Mouse (Mus musculus) bone marrow, adult 2 months (tissue): ENCODE data around the gene Gm10842. TPM values are rescaled to one million over a fixed set of nuclear protein-coding genes. Genes with fewer than 3 reads are reported as not detected.
"Not testable (repeated sequence)": the region's sequence is repeated elsewhere in the genome, so short reads cannot be mapped to it uniquely, and the experiment has no call there.

Experiments
- H3K27ac ChIP-seq: fragments of 200-500 bp; 2 replicates; pipeline ENCODE4 v1.5.1; 2012; ENCODE audit warnings: low read depth, mild to moderate bottlenecking, control low read depth, inconsistent platforms, low read length; ENCODE audit not compliant: control insufficient read depth, poor library complexity, insufficient read depth
- H3K4me1 ChIP-seq: fragments of 200-500 bp; 2 replicates; pipeline ENCODE4 v1.6.1; 2011; ENCODE audit warnings: low read length; ENCODE audit not compliant: control insufficient read depth, insufficient read depth
- H3K4me3 ChIP-seq: fragments of 200-500 bp; replicated peaks from 2 replicates; pipeline ENCODE3; 2011; ENCODE audit warnings: mild to moderate bottlenecking, low read depth, low read length, control low read depth; ENCODE audit not compliant: control insufficient read depth
- CTCF ChIP-seq: fragments of 200-500 bp; IDR thresholded peaks from 2 replicates; pipeline ENCODE4 v1.5.1; 2011; ENCODE audit warnings: low read length, control low read depth; ENCODE audit not compliant: control insufficient read depth, insufficient read depth
- POLR2A ChIP-seq: fragments of 200-500 bp; IDR thresholded peaks from 2 replicates; pipeline ENCODE4 v1.6.1; 2011; ENCODE audit warnings: low read depth, mild to moderate bottlenecking, control low read depth, low read length, borderline replicate concordance; ENCODE audit not compliant: control insufficient read depth
- WGBS: fragments of 180-500 bp; shearing (Covaris S2); methylation state at CpG from one replicate; pipeline ENCODE4 v1.1.7; 2018; 5-methylcytosine and 5-hydroxymethylcytosine counted together
- polyA plus RNA-seq: library from polyadenylated mRNA; stranded (reverse); fragments of >200 nt; gene quantifications from 2 replicates; pipeline ENCODE4 v1.2.4, GENCODE M21; 2011; ENCODE audit warnings: low replicate concordance; ENCODE audit not compliant: missing spikeins, insufficient read depth, insufficient read length

Gene Gm10842
- not detected in 2 replicates for polyA plus RNA-seq

GRCm38 (mm10) chr11:105146593-105146992 lies at the start of gene Gm10842:
Gene Gm10842, plus strand, starts transcription at chr11:105146893.
- 86% methylated on average over 3 of the region's 3 CpGs for WGBS
- no peak within 1 kb of the TSS for H3K4me3 ChIP-seq
- no peaks in the 10 kb centered on the region; the same call in 1 of the 2 replicates for H3K4me1 ChIP-seq
- H3K27ac ChIP-seq: no peak within 1 kb of the TSS
- TF ChIP-seq POLR2A: no peak
- TF ChIP-seq CTCF: no peak

GRCm38 (mm10) chr11:105112448-105112847 lies 34.2 kb upstream of the Gm10842 start:
- not testable (repeated sequence) for H3K4me1 ChIP-seq, H3K27ac ChIP-seq, H3K4me3 ChIP-seq
- WGBS: 75% methylated on average over 22 of the region's 22 CpGs

- no peaks in the 10 kb centered on the region for H3K4me1 ChIP-seq
- 80% methylated on average over 7 of the region's 7 CpGs for WGBS
- TF ChIP-seq POLR2A (no peak), CTCF (no peak)
- no peak overlapping the region for H3K4me3 ChIP-seq
- no peak overlapping the region for H3K27ac ChIP-seq
Observed at GRCm38 (mm10) chr11:105117814-105118213, 28.9 kb upstream of the Gm10842 start.

GRCm38 (mm10) chr11:105120551-105121061 lies 26.1 kb upstream of the Gm10842 start:
- TF ChIP-seq CTCF (no peak), POLR2A (no peak)
- Histone ChIP-seq H3K4me3 (no peak overlapping the region), H3K27ac (no peak overlapping the region), H3K4me1 (no peaks in the 10 kb centered on the region)
- WGBS: 29% methylated on average over 4 of the region's 4 CpGs

- 62% methylated on average over 5 of the region's 5 CpGs for WGBS
- not testable (repeated sequence) for H3K27ac ChIP-seq, H3K4me1 ChIP-seq, H3K4me3 ChIP-seq
Observed at GRCm38 (mm10) chr11:105121792-105122191, 24.9 kb upstream of the Gm10842 start.

GRCm38 (mm10) chr11:105123986-105124385 lies 22.7 kb upstream of the Gm10842 start:
- H3K4me1 ChIP-seq: no peaks in the 10 kb centered on the region; the same call in 1 of the 2 replicates
- no peak overlapping the region for H3K4me3 ChIP-seq
- 6% methylated on average over 9 of the region's 9 CpGs for WGBS
- no peak overlapping the region for H3K27ac ChIP-seq
- TF ChIP-seq CTCF (peak; percentile 27; the same call in 1 of the 2 replicates), POLR2A (no peak)

GRCm38 (mm10) chr11:105125735-105126519 lies 20.8 kb upstream of the Gm10842 start, which contains the start of gene Mettl2:
Gene Mettl2, plus strand, starts transcription at chr11:105126425.
- Histone ChIP-seq H3K27ac (peak within 1 kb of the TSS; percentile 73), H3K4me1 (no peaks in the 10 kb centered on the region; the same call in 1 of the 2 replicates)

GRCm38 (mm10) chr11:105126520-105127029 lies 20.1 kb upstream of the Gm10842 start:
- WGBS: under 1% methylated on average over 49 of the region's 49 CpGs
- Histone ChIP-seq H3K4me3 (peak overlapping the region; percentile 97), H3K27ac (peak overlapping the region; percentile 20; the same call in 1 of the 2 replicates), H3K4me1 (no peaks in the 10 kb centered on the region; the same call in 1 of the 2 replicates)
- TF ChIP-seq CTCF: no peak
- 0 out of 2 replicates have a peak, but pooled peaks have one; percentile 21 for TF ChIP-seq POLR2A

More at GRCm38 (mm10) chr11:105125735-105126519, 20.8 kb upstream of the Gm10842 start, which contains the start of gene Mettl2:
- H3K4me3 ChIP-seq: peak within 1 kb of the TSS; percentile 97
- peak; percentile 72 for TF ChIP-seq CTCF
- 0 out of 2 replicates have a peak, but pooled peaks have one; percentile 32 for TF ChIP-seq POLR2A
- 2% methylated on average over 38 of the region's 38 CpGs for WGBS
